Mouse (Mus musculus): ENCODE measurements around the gene Srgap3. TPM values are rescaled to one million over a fixed set of nuclear protein-coding genes. Genes with fewer than 3 reads are reported as not detected.

The Srgap3 gene
- polyA plus RNA-seq, 1 experiment from 2014 or later, result 3.5 TPM

DNA sequence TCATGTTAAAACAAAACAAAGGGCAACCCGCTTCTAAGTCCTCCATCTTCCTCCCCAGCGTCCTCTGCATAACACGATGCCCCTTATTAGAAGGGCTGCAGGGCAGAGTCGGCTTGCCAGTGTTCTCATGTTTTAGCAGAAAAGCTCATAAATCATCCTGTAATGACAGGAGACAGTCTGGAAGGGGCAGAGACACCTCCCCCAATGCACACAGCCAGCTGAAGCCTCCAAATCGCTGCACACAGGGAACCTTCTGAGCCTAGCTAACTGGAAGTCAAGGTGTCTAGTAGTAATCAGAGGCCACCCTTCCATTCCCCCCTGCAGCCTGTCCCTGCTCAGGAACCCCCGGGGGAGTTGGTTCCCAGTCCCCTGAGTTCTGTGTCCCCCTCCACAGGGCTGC is 113.3 kb downstream of the Srgap3 start:
- H3K36me3 ChIP-seq (ENCODE audit: control insufficient read depth, insufficient read depth, low read length), result no peaks in the 10 kb centered on the region
- no peaks in the 10 kb centered on the region for H3K27me3 ChIP-seq (replicated peaks; ENCODE audit: control insufficient read depth, insufficient read depth, low read length)
- H3K4me3 ChIP-seq (ENCODE audit: low read depth, low read length), result no peak overlapping the region
- DNase-seq (ENCODE audit: low spot score) (no peak), ATAC-seq (replicated peaks; ENCODE audit: low FRiP score) (no peak)
- H3K27ac ChIP-seq (ENCODE audit: low read depth, low read length), result no peak overlapping the region
- WGBS, result 49% methylated on average over 6 of the region's 6 CpGs
- peaks cover 14% of the 10 kb centered on the region for H3K4me1 ChIP-seq (replicated peaks; ENCODE audit: control insufficient read depth, insufficient read depth, low read length)
- H3K4me2 ChIP-seq, result no peak overlapping the region
- H3K9me3 ChIP-seq (ENCODE audit: control insufficient read depth, low read length), result no peaks in the 10 kb centered on the region
- H3K9ac ChIP-seq (ENCODE audit: low read depth, low read length), result no peak overlapping the region

DNA sequence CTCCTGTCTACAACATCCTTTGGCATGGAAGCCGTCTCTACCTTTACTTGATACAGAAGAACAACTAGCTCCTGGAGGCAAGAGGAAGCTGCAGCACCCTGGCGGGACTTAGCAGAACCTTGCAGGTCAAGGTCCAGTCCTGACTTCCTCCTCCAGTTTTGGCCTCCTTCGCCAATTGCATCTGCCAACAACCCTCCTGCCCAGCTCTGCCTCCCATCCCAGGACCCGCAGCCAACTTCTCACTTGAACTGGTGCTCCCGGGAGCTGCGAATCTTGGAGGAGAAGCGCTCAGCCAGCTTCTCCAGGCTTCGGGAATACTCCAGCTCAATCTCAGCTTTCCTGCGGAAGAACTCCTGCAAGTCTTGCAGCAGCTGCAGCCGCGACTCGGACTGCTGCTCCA is 117.9 kb downstream of the Srgap3 start:
- peaks cover 5% of the 10 kb centered on the region; the same call in 1 of the 2 replicates for H3K4me1 ChIP-seq (replicated peaks; ENCODE audit: control insufficient read depth, insufficient read depth, low read length)
- H3K27ac ChIP-seq (ENCODE audit: low read depth, low read length), result no peak overlapping the region
- no peaks in the 10 kb centered on the region for H3K36me3 ChIP-seq (ENCODE audit: control insufficient read depth, insufficient read depth, low read length)
- H3K4me3 ChIP-seq (ENCODE audit: low read depth, low read length), result no peak overlapping the region
- H3K9me3 ChIP-seq (ENCODE audit: control insufficient read depth, low read length), result no peaks in the 10 kb centered on the region
- H3K4me2 ChIP-seq, result no peak overlapping the region
- H3K9ac ChIP-seq (ENCODE audit: low read depth, low read length), result no peak overlapping the region
- WGBS, result 75% methylated on average over 12 of the region's 12 CpGs
- DNase-seq (ENCODE audit: low spot score) (no peak), ATAC-seq (replicated peaks; ENCODE audit: low FRiP score) (no peak)
- H3K27me3 ChIP-seq (replicated peaks; ENCODE audit: control insufficient read depth, insufficient read depth, low read length), result no peaks in the 10 kb centered on the region

GRCm38 (mm10) chr6:112828420-112828819 is 118.6 kb downstream of the Srgap3 start:
- Histone ChIP-seq H3K36me3 (ENCODE audit: control insufficient read depth, insufficient read depth, low read length) (no peaks in the 10 kb centered on the region), H3K4me3 (ENCODE audit: low read depth, low read length) (no peak overlapping the region), H3K9me3 (ENCODE audit: control insufficient read depth, low read length) (no peaks in the 10 kb centered on the region), H3K4me2 (no peak overlapping the region), H3K27ac (ENCODE audit: low read depth, low read length) (no peak overlapping the region), H3K4me1 (replicated peaks; ENCODE audit: control insufficient read depth, insufficient read depth, low read length) (no peaks in the 10 kb centered on the region; the same call in 1 of the 2 replicates), H3K27me3 (replicated peaks; ENCODE audit: control insufficient read depth, insufficient read depth, low read length) (no peaks in the 10 kb centered on the region), H3K9ac (ENCODE audit: low read depth, low read length) (no peak overlapping the region)
- 78% methylated on average over 5 of the region's 5 CpGs for WGBS
- ATAC-seq (replicated peaks; ENCODE audit: low FRiP score) (no peak), DNase-seq (ENCODE audit: low spot score) (no peak)

DNA sequence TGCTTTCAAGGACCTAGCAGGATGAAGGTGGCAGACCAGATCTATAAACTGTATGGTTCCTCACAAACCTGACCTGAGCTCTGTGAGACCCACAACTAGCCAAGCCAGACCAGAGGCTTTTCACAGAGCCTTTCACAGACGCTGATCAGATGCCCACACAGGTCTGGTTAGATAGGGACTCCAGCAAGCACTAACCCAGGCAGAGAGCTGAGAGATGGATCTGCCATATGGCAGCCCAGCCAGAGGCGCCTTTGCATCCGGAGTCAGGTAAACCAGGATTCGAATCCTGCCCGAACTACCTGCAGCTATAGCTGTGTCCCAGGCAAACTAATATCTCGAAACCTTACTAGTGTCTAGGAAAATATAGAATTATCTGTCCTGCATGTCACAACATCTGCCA is 121.4 kb downstream of the Srgap3 start:
- Histone ChIP-seq H3K36me3 (ENCODE audit: control insufficient read depth, insufficient read depth, low read length) (no peaks in the 10 kb centered on the region), H3K4me1 (replicated peaks; ENCODE audit: control insufficient read depth, insufficient read depth, low read length) (no peaks in the 10 kb centered on the region; the same call in 1 of the 2 replicates), H3K4me3 (ENCODE audit: low read depth, low read length) (no peak overlapping the region), H3K9me3 (ENCODE audit: control insufficient read depth, low read length) (no peaks in the 10 kb centered on the region), H3K4me2 (no peak overlapping the region), H3K9ac (ENCODE audit: low read depth, low read length) (no peak overlapping the region), H3K27ac (ENCODE audit: low read depth, low read length) (no peak overlapping the region), H3K27me3 (replicated peaks; ENCODE audit: control insufficient read depth, insufficient read depth, low read length) (no peaks in the 10 kb centered on the region)
- ATAC-seq (replicated peaks; ENCODE audit: low FRiP score) (no peak), DNase-seq (ENCODE audit: low spot score) (no peak)
- WGBS, result 83% methylated on average over 6 of the region's 6 CpGs

GRCm38 (mm10) chr6:112823096-112823495 is 124.0 kb downstream of the Srgap3 start:
- DNase-seq (ENCODE audit: low spot score) (no peak), ATAC-seq (replicated peaks; ENCODE audit: low FRiP score) (no peak)
- no peak overlapping the region for H3K27ac ChIP-seq (ENCODE audit: low read depth, low read length)
- no peak overlapping the region for H3K4me2 ChIP-seq
- no peaks in the 10 kb centered on the region; the same call in 1 of the 2 replicates for H3K4me1 ChIP-seq (replicated peaks; ENCODE audit: control insufficient read depth, insufficient read depth, low read length)
- no peaks in the 10 kb centered on the region for H3K36me3 ChIP-seq (ENCODE audit: control insufficient read depth, insufficient read depth, low read length)
- H3K9me3 ChIP-seq (ENCODE audit: control insufficient read depth, low read length), result no peaks in the 10 kb centered on the region
- WGBS, result 85% methylated on average over 6 of the region's 6 CpGs
- H3K4me3 ChIP-seq (ENCODE audit: low read depth, low read length), result no peak overlapping the region
- H3K9ac ChIP-seq (ENCODE audit: low read depth, low read length), result no peak overlapping the region
- H3K27me3 ChIP-seq (replicated peaks; ENCODE audit: control insufficient read depth, insufficient read depth, low read length), result no peaks in the 10 kb centered on the region

GRCm38 (mm10) chr6:112820298-112820992 is 126.6 kb downstream of the Srgap3 start:
- Histone ChIP-seq H3K4me2 (no peak overlapping the region), H3K36me3 (ENCODE audit: control insufficient read depth, insufficient read depth, low read length) (no peaks in the 10 kb centered on the region), H3K9ac (ENCODE audit: low read depth, low read length) (no peak overlapping the region), H3K9me3 (ENCODE audit: control insufficient read depth, low read length) (no peaks in the 10 kb centered on the region), H3K27me3 (replicated peaks; ENCODE audit: control insufficient read depth, insufficient read depth, low read length) (no peaks in the 10 kb centered on the region), H3K27ac (ENCODE audit: low read depth, low read length) (no peak overlapping the region), H3K4me3 (ENCODE audit: low read depth, low read length) (no peak overlapping the region), H3K4me1 (replicated peaks; ENCODE audit: control insufficient read depth, insufficient read depth, low read length) (no peaks in the 10 kb centered on the region; the same call in 1 of the 2 replicates)
- ATAC-seq (replicated peaks; ENCODE audit: low FRiP score), result no peak
- 73% methylated on average over 8 of the region's 8 CpGs for WGBS
- no peak for DNase-seq (ENCODE audit: low spot score)

GRCm38 (mm10) chr6:112818403-112818901 is 128.6 kb downstream of the Srgap3 start:
- Histone ChIP-seq H3K4me3 (ENCODE audit: low read depth, low read length) (no peak overlapping the region), H3K36me3 (ENCODE audit: control insufficient read depth, insufficient read depth, low read length) (no peaks in the 10 kb centered on the region), H3K4me1 (replicated peaks; ENCODE audit: control insufficient read depth, insufficient read depth, low read length) (no peaks in the 10 kb centered on the region), H3K4me2 (no peak overlapping the region), H3K27me3 (replicated peaks; ENCODE audit: control insufficient read depth, insufficient read depth, low read length) (no peaks in the 10 kb centered on the region), H3K9ac (ENCODE audit: low read depth, low read length) (no peak overlapping the region), H3K9me3 (ENCODE audit: control insufficient read depth, low read length) (no peaks in the 10 kb centered on the region), H3K27ac (ENCODE audit: low read depth, low read length) (no peak overlapping the region)
- ATAC-seq (replicated peaks; ENCODE audit: low FRiP score), result no peak
- DNase-seq (ENCODE audit: low spot score), result no peak
- WGBS, result 81% methylated on average over 7 of the region's 7 CpGs

DNA sequence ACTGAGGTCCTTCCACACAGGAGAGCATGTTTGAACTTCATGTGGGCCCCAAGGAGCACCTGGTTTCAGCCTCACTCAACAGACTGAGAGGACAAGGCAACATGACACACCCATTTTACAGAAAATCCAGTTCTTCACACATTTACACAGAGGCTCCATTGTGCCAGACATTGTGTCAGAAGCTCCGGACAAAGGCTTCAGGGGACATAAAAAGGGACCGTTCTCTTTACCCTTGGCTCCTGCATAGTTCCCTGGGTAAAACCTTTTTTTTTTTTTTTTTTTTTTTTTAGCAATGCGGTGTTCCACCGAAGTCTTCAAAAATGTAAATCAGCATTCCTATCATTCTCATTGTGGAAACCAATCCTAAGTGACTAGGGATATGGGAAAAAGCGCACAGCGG is 131.5 kb downstream of the Srgap3 start:
- WGBS, result 90% methylated on average over 6 of the region's 6 CpGs
- H3K4me2 ChIP-seq, result no peak overlapping the region
- no peak overlapping the region for H3K9ac ChIP-seq (ENCODE audit: low read depth, low read length)
- H3K9me3 ChIP-seq (ENCODE audit: control insufficient read depth, low read length), result no peaks in the 10 kb centered on the region
- no peak overlapping the region for H3K27ac ChIP-seq (ENCODE audit: low read depth, low read length)
- no peak for DNase-seq (ENCODE audit: low spot score)
- ATAC-seq (replicated peaks; ENCODE audit: low FRiP score), result no peak
- no peaks in the 10 kb centered on the region for H3K36me3 ChIP-seq (ENCODE audit: control insufficient read depth, insufficient read depth, low read length)
- no peaks in the 10 kb centered on the region for H3K27me3 ChIP-seq (replicated peaks; ENCODE audit: control insufficient read depth, insufficient read depth, low read length)
- no peaks in the 10 kb centered on the region for H3K4me1 ChIP-seq (replicated peaks; ENCODE audit: control insufficient read depth, insufficient read depth, low read length)
- H3K4me3 ChIP-seq (ENCODE audit: low read depth, low read length), result no peak overlapping the region

DNA sequence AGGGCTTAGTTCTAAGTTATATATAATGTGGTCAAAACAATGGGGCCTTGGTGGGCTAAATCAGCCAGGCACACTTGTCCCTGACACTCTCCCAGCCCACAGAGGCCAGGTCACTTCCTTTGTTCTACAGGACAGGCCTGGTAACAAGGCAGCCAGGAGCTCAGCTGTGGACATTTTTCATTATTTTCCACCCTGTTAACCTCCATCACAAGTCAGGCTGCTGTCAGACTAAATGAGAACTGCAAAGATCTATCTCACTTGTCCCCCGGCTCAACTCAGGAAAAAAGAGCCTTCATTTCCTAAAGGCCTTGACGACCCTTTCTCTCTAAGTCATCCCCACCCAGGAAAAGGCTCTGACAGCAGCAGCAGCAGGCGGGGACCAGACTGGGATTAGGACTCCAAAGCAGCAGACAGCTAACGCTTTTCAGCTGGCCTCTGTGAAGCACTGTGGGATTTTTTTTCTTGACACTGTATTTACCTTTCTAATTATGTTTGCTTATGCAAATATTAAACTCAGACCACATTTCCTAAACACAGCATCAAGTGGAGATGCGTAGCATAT is 132.5 kb downstream of the Srgap3 start:
- no peak overlapping the region for H3K4me3 ChIP-seq (ENCODE audit: low read depth, low read length)
- WGBS, result 52% methylated on average over 5 of the region's 5 CpGs
- no peak for DNase-seq (ENCODE audit: low spot score)
- H3K4me2 ChIP-seq, result no peak overlapping the region
- H3K4me1 ChIP-seq (replicated peaks; ENCODE audit: control insufficient read depth, insufficient read depth, low read length), result no peaks in the 10 kb centered on the region
- no peaks in the 10 kb centered on the region for H3K27me3 ChIP-seq (replicated peaks; ENCODE audit: control insufficient read depth, insufficient read depth, low read length)
- no peak for ATAC-seq (replicated peaks; ENCODE audit: low FRiP score)
- H3K9ac ChIP-seq (ENCODE audit: low read depth, low read length), result no peak overlapping the region
- H3K9me3 ChIP-seq (ENCODE audit: control insufficient read depth, low read length), result no peaks in the 10 kb centered on the region
- H3K36me3 ChIP-seq (ENCODE audit: control insufficient read depth, insufficient read depth, low read length), result no peaks in the 10 kb centered on the region
- no peak overlapping the region for H3K27ac ChIP-seq (ENCODE audit: low read depth, low read length)

All from liver, embryonic 11.5 days (tissue).